Mouse (Mus musculus) cerebellum, adult 9-10 months (tissue): ENCODE measurements around the gene Paqr9.

Experiments used
- DNase-seq: peaks from one replicate; pipeline ENCODE4 v3.0.0; 2022

Paqr9 gene

DNA sequence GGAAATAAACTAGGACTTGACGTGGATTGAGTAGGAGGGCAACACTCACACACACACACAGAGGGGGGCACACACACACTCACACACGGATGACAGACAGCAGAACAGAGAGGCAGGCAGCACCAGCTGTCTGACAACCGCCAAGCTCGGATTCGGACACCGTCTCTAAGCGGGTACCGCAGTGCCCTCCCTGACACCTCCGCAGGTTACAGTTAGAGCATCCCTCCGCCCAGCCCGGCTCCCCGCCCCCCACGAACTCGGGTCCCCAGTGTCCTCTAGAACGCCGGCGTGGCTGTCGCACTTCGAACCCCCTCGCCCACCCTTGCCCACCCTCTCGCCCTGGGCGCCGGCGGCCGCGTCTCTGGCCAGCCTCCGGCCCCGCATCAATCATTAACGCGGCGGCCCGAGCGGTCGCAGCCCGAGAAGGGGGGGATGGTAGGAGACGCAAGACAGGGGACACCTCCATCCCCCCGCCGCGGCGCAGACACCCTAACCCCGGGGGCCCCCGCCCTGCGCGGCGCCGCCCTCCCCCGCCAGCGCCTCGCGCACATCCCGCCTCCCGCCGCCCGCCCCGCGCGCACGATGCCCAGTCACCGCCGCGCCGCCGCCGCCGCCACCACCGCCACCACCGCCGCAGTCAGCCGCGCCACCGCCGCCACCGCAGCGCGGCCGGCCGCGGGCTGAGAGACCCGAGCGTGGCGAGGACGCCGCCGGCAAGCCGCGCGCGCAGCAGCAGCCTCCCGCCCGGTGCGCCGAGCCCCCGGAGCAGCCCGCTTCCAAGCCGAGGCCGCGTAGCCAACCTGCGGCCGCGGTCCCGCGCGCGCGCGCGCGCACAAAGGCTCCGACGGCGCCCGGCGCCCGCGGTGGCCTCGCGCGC lies at the start of gene Paqr9:
Paqr9 (plus strand) TSS at position 599 of the 877 bp plus-strand sequence.
- peak; percentile 76 for DNase-seq

DNA sequence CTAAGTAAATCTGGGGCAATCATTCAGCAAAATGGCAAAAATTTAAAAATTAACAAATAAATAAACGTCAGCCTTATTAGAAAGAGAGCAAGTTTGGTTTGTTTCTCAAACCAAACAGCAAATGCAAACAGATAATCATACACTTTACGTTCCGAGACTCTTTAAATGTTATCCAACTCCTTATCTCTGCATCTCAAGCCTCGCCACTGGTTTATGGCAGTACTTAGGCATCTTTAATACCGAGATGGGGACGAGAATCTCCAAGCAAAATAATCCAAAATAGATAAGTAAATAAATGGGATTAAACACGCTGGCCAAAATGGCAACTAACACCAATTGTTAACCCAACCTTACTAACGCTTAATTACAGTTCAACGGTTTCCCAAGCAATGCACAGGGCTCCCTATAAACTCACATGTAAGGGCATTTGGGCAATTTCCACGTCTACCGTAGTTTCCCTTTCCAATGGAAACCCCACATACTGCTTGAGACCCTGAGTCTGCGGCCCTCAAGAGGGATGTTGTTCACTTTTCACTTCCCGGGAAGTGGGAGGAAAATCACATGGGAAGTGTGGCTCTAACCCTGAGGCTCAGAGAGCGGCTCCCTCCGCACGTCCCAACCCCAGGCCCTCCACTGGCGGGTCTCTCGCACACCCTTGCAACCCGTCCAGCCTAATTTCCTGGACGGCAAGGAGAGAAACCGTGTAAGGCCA lies 48.6 kb upstream of the Paqr9 start:
- DNase-seq = no peak

DNA sequence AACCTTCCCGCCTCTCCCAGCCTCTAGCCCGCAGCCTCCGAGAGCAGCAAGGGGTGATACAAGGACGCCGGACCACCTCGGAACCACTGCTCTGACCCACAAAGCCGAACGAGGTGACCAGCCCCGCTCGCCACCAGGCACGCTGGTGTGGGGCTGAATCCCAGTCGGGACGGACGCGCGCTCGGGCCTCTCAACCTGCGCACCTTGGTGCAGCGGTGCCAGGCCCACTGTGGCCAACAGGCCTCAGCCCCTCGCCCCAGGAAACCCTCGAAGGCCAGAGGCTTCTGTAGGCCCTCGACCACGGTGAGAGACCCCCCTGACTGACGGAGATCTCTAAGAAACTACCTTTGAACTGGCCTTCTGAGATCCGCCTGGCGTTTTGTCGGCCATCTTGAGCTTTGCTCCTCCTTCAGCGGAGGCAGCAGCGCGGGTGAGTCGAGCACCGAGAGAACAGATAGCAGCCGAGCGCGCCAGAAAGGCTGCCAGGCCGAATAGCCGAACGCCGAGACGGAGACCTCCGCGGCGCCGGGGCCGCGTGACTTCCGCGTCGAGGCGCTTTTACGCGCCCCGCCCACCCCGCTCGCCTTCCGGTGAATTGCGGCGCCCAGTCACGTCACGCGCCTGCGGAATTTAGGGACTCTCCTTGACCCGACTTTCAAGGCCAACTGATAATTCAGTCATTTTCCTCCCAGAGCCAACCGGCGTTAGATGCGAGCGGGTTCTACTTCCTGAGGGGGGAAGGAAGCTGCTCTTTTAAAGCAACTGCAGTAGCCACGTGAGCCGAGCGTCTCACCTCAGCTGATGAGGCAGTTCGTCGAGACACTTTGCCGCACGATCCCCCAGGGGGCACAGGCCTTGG lies 47.8 kb upstream of the Paqr9 start, which contains the start of gene U2surp:
U2surp (minus strand) TSS at position 525 of the 859 bp plus-strand sequence.
- peak; percentile 95 for DNase-seq

DNA sequence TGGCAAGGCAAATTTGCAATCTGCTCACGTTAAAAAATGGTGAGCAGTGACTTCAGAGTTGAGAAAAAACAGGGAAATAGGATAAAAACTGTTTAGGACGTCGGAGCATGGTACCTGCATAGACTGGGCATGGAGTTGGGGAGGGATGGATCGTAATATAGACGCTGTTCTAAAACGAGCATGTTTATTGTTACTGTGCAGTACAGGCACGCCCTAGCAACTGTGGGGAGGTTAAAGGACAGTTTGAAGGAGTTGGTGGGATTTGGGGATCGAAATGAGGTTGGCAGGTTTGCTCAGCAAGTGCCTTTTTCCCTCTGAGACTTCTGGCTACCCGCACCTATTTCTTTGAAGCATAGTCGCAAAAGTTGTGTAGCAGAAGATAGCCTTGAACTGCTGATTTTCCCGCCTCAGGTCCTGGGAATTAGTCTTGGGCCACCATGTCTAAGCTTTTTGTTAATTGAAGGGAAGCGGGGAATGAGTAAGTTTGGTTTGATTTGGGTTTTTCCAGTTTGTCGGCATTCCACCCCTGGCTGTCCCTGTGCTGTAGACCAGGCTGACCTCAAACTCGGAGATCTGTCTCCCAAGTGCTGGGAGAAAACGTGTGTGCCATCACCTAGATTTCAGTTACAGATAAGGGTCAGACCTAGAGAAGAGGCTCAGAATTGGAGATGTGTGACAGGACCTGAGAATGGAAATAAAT lies 47.0 kb upstream of the Paqr9 start:
- no peak for DNase-seq

DNA sequence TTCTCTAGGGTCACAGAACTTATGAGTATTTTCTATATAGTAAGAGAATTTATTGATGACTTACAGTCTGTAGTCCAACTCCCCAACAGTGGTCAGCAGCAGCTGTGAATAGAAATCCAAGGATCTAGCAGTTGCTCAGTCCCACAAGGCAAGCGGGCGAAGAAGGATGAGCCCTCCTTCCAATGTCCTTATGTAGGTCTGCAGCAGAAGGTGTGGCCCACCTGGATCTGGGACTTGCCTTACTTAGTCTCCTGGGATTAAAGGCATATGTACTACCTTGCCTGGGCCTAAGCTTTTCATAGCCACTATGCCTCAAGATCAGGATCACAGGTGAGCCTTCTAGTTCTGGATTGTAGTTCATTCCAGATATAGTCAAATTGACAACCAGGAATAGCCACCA lies 45.7 kb upstream of the Paqr9 start:
- peak; percentile 31 for DNase-seq

DNA sequence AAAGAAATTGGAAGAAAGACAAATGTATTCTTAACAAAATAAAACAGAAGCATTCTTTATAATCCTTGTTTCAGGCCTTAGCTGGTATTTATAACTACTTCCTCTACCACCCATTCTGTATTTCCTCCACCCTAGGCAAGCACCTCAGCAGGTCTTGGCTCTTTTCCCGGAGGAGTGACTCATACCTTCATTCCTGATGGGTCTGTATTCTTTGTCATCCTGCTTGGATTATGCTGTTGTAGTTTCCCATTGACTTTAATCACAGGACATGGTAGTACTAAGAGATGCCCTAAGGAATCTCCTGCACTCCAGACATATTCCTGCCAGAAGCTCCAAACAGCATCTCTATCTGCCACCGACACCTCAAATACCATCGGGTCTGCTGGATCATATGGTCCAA lies 45.1 kb upstream of the Paqr9 start:
- DNase-seq = peak; percentile 58

DNA sequence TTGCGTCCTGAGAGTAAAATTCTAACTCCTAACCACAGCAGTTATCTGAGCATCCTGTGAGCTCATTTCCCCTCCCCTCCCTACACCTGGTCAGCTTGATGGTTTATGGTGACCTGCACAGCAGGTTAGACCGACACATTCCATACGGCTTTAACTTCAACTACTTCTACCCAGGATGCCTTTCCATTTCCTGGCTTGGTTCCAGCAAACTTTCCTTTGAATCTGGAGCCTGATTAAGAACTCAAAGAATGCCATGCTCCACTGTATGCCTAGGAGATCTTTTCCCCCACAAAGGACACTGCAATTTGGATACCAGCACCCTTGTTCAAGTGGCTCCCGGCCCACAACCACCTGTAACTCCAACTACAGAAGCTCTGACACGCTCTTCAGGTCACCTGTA lies 38.9 kb upstream of the Paqr9 start:
- DNase-seq = peak; percentile 21

DNA sequence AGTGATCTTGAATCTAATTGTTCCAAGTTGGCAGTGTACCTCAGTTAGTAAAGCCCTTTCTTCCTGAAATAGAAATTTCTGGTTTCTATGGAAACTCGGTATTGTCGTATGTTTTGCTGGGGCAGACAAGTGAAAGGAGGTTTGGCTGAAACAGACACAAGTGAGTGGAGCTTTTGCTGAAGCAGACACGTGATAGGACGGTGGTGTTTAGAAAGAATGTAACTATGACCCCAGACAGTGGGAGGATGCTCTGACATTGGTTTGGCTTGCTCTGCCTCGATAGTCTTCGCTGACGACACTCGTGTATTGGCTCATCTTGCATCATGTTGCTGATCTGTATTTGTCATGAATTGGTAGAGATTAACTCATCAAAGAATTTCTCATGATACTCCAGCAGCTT lies 38.4 kb upstream of the Paqr9 start:
- no peak for DNase-seq

DNA sequence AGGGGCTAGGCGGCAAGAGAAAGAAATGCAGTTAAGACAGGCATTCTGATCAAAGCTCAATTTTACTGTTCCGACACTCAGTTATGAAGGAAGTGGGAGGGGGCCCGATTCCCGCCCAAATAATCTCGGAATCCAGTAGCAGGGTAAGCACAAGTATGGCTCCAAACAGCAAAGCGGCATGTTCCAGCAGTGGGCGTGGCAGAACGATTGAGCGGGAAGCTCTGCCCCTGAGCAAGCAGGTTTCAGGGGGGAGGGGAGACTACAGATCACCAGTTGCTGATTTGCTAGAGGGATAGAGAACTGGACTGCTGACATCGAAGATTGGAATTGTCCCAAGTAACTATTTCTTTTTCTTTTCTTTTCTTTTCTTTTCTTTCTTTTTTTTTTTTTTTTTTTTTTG lies 37.9 kb upstream of the Paqr9 start:
- peak; percentile 25 for DNase-seq

DNA sequence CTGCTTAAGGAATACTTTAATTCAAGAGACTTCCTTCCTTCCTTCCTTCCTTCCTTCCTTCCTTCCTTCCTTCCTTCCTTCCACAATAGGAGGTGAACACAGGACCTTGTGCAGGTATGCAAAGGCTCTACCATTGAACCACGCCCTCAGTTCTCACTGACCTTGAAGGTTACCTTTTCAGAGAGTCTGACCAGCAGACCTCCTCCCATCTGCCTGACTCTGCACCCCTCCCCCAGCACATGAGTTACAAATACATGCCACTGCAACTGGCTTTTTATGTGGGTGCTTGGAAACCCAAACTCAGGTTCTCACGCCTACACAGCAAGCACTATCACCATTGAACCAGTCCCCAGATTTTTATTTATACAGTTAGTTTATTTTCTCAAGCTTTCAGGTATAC lies 36.9 kb upstream of the Paqr9 start:
- no peak for DNase-seq

DNA sequence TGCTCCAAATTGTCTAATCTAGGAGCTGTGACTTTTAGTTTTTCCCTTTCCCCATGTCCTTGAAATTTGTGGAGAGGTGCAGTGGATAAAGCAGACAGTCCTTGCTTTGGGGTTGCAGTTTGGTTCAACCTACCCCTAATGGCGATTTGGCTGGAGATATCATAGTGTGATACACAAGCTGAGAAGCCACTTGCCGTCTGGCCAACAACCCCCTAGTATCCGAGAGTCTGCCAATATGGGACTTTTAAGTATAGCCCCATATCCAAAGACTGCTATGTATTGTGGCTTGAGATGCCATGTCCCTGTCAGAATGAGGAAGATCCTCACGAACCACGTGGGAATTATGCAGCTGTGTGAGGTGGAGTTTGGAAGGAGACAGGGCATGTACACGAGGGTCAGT lies 34.1 kb upstream of the Paqr9 start:
- DNase-seq = no peak

DNA sequence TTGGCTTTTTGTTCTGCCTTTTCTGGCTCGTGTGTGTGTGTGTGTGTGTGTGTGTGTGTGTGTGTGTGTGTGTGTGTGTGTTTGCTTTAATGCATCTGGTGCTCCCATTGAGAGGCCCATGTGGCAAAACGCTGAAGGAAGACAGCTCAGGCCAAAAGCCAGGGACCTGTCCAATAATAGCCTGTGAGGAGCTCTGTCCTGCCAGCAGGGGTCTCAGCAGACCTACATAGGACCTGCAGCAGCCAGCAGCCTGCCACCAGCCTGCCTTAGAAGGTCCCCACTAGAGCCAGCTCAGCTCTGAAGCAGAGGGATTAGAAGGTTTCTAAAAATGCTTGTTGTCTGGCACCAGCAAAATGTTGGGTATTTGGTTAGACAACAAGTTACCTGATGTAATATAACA lies 33.5 kb upstream of the Paqr9 start:
- peak; percentile 96 for DNase-seq

DNA sequence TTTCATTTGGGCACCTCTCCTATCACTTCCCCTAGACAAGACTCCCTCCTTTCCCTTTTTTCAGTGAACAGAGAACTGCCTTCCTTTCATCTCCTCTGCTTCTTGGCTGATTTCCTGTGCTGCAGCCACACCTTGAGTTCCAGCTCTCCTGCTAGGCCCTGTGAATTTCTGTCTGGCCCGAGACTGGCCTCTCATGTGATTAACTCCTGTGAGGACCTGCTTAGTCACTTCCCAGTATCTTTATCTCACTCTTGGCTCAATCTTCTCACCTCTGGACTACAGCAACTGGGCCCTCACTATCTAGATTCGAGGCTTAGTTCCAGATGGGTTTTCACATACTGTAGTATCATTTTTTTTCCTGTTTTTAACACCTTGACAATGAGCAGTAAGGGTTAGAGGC lies 31.8 kb upstream of the Paqr9 start:
- DNase-seq = no peak

DNA sequence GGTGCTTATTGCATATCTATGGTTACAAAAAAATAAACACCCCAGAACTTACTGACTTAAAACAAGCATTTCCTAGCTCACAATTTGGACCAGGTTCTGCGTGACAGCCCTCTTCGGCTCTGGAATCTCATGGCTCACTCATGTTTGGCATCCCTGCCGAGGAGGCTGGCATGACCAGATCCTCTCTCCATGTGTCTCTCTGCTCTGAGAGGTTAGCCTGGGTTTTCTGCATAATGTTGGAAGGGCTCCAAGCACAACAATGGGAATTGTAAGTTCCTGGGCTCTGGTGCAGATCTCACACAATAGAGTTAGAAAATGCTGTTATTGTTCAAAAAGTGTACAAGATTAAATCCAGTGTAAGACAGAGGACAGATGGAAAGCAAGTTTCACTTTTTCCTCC lies 28.3 kb upstream of the Paqr9 start:
- peak; percentile 80 for DNase-seq

DNA sequence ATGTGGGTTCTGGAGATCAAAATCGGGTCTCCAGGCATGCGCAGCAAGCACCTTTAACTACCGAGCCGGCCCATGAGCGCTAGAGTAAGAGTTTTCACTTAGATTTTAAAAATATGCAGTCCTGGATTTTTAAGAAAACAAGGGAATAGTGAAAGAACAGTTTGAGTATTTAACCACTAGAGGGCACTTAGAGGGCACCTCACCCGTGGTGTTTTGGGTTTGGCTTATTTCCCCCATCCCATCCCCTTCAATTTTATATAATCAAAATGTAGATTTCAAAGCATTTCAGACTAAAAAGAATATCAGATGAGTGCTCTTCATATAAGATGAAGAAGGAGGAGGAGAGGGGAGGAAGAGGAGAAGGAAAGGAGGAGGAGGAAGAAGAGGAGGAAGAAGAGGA lies 25.6 kb upstream of the Paqr9 start:
- DNase-seq = peak; percentile 66

DNA sequence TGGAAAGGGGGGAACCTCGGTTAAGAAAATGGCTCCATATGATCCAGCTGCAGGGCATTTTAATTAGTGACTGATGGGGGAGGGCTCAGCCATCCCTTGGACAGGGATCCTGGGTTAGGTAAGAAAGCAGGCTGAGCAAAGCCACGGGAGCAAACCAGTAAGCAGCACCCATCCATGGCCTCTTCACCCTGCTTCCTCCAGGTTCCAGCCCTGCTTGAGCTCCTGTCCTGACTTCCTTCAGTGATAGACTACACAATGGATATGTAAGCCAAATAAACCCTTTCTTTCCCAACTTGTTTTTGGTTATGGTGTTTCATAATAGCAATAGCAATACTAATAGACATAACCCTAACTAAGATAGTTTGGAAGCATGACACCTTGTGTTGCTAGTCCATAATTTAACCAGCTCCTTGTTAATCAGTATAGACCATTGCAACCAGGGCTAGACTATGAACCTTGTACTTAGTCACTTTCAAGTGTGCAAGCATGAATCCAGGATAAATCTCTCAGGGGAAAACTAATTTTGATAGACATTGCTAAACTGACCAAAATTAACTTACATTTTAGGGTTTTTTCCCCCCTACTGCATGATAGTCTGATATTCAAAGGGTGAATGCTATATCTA lies 20.2 kb upstream of the Paqr9 start:
- no peak for DNase-seq

DNA sequence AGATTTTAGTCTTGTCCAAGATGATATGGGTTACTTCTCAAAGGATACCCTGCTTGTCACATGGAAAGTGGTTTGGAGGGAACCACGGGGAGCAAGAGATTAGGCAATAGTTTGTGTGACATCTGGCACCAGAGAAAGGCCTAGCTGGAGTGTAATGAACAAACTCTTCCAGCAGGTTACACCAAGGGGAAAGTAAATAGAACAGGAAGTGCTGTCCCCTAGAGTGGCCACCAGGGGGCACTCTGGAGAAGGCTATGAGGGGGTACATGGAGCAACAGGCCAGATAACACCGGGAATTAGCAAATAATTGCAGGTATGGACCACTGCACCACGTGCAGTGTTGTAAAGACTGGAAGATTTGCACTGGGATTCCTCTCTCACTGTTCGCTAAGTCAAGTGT lies 19.0 kb upstream of the Paqr9 start:
- DNase-seq = peak; percentile 80

DNA sequence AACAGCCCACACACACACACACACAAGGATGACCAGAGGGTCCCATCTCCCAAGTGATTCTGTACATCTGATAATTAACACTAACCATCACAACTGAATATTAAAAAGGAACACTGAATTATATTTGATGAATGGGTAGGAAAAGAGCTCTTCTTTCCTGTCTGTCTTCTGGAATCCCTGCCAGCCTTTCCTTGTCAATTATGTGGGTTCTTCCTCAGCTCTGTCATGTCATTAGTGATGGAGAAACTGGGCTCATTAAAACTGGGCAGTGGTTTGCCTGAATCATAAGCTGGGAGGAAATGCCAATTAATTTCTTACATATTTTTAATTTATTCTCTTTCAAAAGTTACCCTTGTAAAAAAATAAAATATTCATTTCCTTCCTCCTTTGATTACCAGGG lies 18.2 kb upstream of the Paqr9 start:
- no peak for DNase-seq

DNA sequence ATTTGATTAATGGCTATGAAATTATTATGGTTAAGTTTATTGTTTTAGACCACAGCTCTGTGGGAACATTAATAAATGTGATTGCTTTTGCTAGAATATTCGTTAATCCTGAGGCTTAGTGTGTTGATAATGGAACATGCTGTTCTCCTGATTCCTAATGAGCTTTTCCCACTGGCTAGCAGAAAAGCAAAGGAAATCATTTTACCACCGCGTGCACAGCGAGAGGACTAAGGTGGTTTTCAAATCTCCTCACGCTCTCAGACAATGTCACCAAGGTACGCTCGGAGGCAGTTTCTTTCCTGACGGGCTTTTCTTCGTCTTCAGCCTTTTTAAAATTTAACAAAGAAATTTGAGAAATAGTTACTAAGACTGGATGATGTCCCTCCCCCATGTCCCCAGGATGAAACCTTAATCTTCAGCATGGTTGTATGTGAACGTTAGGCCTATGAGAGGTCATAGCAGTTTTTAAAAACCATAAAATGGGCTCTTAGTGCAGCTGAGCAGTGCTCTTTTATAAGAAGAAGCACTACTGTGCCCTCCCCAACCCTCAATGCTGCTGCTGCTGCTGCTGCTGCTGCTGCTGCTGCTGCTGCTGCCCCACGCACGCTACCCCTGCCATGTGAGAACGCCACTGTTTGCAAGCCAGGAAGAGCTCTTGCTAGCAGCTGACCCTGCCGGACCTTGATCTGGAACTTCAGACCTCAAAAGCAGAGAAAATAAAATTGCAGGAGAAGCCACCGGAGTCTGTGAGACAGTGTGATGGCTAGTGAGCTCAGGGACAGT lies 17.6 kb upstream of the Paqr9 start:
- no peak for DNase-seq

DNA sequence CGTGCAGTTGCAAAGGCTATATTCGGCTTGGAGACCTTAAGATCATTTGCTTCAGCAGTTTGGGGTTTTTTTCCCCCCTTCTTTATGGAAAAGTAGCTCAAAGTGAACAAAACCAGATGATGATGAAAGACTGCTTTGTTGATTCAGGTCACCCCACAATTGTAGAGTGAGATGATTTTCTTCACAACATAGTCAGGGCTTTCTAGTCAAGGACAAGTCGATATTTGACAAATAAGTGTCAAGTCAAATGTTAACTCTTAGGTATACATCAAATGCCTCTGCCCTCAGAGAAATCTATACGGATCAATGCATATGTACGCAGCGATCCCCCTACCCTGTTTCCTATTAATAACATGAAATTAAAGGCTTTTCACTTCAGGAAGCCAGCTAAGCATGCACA lies 17.0 kb upstream of the Paqr9 start:
- DNase-seq = no peak

DNA sequence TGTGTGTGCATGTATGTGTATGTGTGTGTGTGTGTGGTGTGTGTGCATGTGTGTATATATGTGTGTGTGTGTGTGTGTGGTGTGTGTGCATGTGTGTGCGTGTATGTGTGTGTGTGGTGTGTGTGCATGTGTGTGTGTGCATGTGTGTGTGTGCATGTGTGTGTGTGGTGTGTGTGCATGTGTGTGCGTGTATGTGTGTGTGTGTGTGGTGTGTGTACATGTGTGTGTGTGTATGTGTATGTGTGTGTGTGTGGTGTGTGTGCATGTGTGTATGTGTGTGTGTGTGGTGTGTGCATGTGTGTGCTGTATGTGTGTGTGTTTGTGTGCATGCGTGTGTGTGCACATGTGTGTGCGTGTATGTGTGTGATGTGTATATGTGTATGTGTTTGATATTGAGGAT lies 14.9 kb upstream of the Paqr9 start:
- DNase-seq = no peak
